Mouse (Mus musculus) kidney, postnatal 36 days (tissue): ENCODE results near the gene Gm43517.

Source experiments
- DNase-seq, 2 experiments: peaks; one replicate each; pipeline ENCODE4 v3.0.0; 2021 to 2022; ENCODE audit warnings: mixed read lengths in 2 of 2

Gene Gm43517

GRCm38 (mm10) chr12:49384876-49385630 is at the start of gene Gm43517:
TSS of gene Gm43517 (plus strand) at chr12:49385174.
- DNase-seq: peak in 1 of 2 experiments; percentile 23

DNA sequence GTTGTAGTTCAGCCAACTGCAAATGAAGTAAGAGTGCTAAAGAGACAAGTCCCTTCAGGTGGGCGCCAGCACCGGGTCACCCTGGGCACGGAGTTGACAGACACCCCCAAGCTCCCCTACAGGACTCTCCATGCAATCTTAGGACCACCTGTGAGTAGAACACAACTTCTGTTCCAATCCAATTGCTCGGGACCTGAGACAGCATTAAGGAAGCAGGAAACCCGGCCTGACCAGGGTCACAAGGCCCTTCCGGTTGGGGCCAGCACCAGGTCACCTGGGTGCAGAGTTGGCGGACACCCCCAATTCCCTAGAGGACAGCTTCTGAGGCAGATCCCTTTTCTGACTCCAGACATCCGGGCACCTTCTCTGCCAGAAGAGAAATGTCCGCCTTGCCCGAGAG is 35.3 kb upstream of the Gm43517 start:
- DNase-seq: no peak

GRCm38 (mm10) chr12:49368931-49369330 is 16.0 kb upstream of the Gm43517 start:
- DNase-seq: no peak

DNA sequence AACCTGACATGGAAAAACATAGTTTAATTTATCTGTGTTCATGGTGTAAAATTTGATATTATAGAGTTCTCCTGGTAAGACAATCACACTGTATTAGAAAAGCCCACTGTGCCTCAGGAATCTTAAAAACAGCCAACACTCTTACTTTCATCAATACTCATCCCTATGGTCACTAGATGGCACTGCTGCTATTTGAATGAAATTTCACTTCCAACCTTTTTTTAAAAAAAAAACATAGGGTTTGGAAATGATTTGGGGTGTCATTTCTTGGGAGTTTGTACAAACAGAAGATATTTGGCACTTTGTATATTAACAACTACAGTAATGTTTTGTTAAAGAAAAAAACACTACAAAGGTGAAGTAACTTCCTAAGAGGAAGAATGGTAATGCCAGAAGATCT is 12.8 kb upstream of the Gm43517 start:
- DNase-seq: peak in 1 of 2 experiments; percentile 14

GRCm38 (mm10) chr12:49373176-49373575 is 11.8 kb upstream of the Gm43517 start:
- DNase-seq: no peak

GRCm38 (mm10) chr12:49373821-49374605 is 11.0 kb upstream of the Gm43517 start:
- DNase-seq: no peak

DNA sequence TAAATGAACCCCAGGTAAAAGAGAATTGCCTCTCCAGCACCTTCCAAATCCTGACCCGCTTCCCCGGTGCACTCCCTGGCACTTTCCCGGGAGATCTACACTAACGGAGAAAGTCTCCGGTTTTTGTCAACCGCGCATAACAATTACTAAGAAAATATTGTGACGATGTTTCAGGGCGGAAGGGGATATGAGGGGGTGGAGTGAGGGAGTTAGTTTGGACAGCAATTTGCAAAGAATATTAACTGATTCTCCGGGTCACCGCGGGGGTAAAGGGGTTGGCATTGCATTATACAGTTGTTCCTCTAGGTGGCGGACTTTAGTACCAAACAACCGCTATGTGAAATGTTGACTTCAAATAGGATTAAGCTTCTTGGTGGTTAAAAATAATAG is 10.4 kb upstream of the Gm43517 start:
- peak; percentile 9 to 38 for DNase-seq

- no peak for DNase-seq
These were observed 9.3 kb upstream of the Gm43517 start for GRCm38 (mm10) chr12:49375427-49376317.

DNA sequence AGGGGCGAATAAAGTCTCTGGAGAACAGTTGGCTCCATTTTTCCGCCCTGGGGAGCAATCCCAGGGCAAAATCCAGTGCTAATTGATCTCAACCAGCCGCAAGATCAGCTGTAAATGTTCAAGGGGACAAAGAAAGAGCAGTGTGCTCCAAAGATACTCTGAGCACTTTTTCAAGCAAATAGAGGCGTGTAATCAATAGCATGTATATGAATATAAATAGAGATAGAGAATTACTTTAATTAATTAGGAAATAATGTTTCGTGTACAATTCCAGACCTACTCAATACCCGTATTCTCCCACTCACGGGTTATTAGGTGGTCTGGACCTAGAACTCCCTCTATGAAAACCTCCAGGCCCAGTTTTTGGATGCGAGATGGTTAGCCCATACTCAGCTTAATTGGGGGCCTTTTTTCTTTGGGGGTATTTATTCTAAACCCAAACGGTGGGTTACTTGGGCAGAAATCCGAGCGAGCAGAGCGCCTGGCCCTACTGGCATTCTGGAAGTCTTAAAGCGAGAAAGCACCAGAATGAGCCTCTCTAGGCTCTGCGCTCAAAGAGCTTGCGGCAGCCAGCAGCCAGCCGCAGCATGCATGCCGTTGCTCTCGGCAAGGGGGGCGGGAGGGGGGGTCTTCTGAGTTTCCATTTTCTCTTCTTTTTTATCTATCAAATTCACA is 8.5 kb upstream of the Gm43517 start:
- DNase-seq: no peak

- DNase-seq: no peak
These were observed 7.5 kb upstream of the Gm43517 start for GRCm38 (mm10) chr12:49377281-49377970.

GRCm38 (mm10) chr12:49378920-49379319 is 6.1 kb upstream of the Gm43517 start:
- no peak for DNase-seq

- DNase-seq: no peak
These were observed 5.5 kb upstream of the Gm43517 start for GRCm38 (mm10) chr12:49379446-49379845.

DNA sequence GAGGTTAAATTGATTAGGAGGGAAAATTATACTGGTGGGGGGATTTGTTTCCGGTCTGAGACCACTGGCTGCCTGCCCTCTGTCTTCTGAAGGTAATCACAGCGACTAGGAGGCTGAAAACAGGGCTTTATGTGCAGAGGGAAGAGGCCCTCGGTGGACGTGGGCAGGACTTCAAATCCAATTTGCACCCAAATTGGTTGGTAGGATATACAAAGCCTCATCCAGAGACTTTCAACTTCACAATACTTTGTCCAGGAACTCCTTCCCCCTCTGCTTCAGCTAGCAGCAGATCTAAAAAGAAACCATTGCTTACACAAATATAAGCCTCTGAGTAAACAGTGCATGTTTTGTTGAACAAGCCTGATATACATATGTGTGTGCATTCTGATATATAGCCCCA is 4.5 kb upstream of the Gm43517 start:
- no peak for DNase-seq

GRCm38 (mm10) chr12:49381031-49381525 is 3.9 kb upstream of the Gm43517 start:
- no peak for DNase-seq

DNA sequence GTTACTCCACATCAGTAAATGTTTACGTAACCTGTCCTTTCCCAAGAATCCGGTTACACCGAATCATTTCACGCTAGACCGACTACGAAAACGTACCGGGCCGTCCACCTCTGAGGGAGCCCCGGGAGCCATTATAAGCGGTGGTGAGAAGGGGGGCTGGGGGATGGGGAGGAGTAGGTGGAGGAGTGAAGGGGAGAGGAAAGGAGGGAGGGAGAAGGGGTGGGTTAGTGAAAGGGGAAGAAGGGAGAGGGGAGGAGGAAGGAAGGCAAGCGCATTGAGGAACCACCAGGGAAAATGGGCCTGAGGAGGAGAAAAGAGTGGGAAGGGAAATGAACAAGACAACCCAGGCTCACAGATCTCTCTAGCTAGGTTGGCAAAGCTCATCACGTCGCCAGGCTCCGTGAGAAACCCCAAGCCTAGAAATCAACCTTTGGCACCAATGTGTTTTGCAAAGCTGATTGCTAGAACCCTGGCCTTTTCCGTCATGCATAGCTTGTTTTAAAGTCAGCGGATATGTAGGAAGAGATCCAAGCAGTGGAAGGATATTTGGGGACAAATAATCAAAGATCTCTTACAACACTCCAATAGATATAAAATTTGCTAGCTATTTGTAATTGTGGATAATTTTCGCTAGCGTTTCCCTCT is 3.1 kb upstream of the Gm43517 start:
- no peak for DNase-seq

- no peak for DNase-seq
These were observed 2.1 kb upstream of the Gm43517 start, which contains the start of gene Foxg1 for GRCm38 (mm10) chr12:49382565-49383520. TSS of gene Foxg1 (plus strand) at chr12:49382660.

- DNase-seq: peak in 1 of 2 experiments; percentile 7
These were observed 1.3 kb upstream of the Gm43517 start for GRCm38 (mm10) chr12:49383521-49384133.

DNA sequence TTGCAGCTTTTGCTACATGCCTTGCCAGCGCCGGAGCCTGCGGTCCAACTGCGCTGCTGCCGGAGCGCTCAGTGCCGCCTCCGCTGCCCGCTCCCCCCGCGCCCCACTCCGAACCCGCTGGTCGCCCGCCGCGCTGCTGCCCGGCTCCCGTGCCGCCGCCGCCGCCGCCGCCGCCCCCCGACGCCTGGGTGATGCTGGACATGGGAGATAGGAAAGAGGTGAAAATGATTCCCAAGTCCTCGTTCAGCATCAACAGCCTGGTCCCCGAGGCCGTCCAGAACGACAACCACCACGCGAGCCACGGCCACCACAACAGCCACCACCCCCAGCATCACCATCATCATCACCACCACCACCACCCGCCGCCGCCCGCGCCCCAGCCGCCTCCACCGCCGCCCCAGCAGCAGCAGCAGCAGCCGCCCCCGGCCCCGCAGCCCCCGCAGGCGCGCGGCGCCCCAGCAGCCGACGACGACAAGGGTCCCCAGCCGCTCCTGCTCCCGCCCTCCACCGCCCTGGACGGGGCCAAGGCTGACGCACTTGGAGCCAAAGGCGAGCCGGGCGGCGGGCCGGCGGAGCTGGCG is 589 bp upstream of the Gm43517 start:
- no peak for DNase-seq

DNA sequence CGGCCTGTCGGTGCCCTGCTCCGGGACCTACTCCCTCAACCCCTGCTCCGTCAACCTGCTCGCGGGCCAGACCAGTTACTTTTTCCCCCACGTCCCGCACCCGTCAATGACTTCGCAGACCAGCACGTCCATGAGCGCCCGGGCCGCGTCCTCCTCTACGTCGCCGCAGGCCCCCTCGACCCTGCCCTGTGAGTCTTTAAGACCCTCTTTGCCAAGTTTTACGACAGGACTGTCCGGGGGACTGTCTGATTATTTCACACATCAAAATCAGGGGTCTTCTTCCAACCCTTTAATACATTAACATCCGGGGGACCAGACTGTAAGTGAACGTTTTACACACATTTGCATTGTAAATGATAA is 637 bp downstream of the Gm43517 start:
- DNase-seq: no peak
